Mouse (Mus musculus) testis, adult 2 months (tissue): ENCODE measurements at regions not wholly inside any gene's neighbourhood (a gene's known extent, or its start where the extent isn't known, plus 50 kb on each side); places are given as distances from the start of the nearest gene placed in this dataset.
"Not testable (repeated sequence)": the region's sequence is repeated elsewhere in the genome, so short reads cannot be mapped to it uniquely, and the experiment has no call there.

Source experiments
- CTCF ChIP-seq: fragments of 200-500 bp; IDR thresholded peaks from 2 replicates; pipeline ENCODE4 v1.5.1; 2012; ENCODE audit warnings: low read depth, mild to moderate bottlenecking, inconsistent platforms, low read length, moderate library complexity; ENCODE audit not compliant: control insufficient read depth, insufficient read depth, insufficient replicate concordance
- POLR2A ChIP-seq: fragments of 200-500 bp; IDR thresholded peaks from 2 replicates; pipeline ENCODE4 v1.6.1; 2012; ENCODE audit warnings: low read depth, mild to moderate bottlenecking, inconsistent platforms, low read length, moderate library complexity; ENCODE audit not compliant: control insufficient read depth

GRCm38 (mm10) chr12:20227427-20228160 lies 273.3 kb downstream of the Gm21863 start:
- TF ChIP-seq CTCF, POLR2A: not testable (repeated sequence)
